Mouse (Mus musculus): ENCODE measurements around the gene Ldb3.

Gene Ldb3

DNA sequence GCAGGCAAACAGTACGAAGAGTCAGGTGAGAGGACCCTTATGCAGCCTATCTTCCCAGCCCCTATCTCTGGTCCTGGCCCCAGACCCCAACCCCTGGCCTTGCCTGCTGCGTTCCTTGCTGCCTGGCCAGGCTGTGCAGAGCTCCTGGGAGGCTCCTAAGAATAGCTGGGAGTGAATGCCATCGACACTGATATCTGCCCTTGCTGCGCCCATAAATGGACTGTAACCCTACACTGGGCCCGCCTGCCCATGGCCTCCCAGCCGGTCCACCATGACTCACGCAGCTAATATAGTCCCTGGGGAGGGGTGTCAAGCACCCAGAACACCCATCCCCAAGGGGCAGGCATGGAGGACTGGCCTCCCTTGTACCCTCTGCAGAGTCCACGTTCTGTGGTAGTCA lies at the start of gene Ldb3:
Gene Ldb3 (minus strand): TSS at position 185 of the 400 bp plus-strand sequence.
- in situ Hi-C loops (cut with MboI, MseI), result no loop called here

DNA sequence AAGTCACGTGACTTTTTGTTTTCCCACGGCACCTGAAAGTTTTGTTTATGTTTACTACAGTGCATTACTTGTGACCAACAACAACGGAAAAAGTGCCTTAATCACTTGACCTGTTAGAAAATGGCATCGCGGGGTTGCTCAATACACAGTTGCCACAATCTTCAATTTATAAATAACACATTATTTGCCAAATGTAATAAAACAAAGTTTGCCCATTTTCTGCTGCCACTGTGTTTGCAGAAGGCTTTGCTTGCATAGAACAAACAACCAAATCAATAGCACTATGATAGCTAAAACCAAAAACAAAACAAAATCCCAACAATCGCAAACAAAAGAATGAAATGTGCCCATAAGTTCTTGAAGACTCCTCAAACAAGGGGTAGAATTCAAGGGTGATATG lies 47.2 kb upstream of the Ldb3 start:
- in situ Hi-C loops (cut with MboI, MseI), result no loop called here

DNA sequence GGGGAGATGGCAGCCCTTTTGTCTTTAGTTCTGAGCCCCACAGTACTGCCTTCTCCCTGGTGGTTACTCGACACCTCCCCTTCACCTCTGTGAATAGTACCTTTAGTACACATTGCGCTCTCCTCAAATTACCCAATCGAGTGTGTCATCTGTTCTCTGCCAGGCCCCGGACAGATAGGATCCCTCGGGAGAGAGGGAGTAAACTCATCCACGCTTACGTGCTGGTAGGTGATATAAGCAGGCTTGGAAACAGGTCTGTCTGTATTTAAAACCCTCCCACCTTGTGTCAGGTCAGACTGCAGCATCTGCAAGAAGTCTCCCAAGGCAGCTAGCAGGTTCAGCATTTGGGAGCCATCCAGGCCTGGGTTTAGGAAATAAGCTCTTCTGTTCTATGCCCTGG lies 46.7 kb upstream of the Ldb3 start:
- in situ Hi-C loops (cut with MboI, MseI), result no loop called here

GRCm38 (mm10) chr14:34632722-34633448 lies 44.4 kb upstream of the Ldb3 start:
- in situ Hi-C loops (cut with MboI, MseI), result no loop called here

DNA sequence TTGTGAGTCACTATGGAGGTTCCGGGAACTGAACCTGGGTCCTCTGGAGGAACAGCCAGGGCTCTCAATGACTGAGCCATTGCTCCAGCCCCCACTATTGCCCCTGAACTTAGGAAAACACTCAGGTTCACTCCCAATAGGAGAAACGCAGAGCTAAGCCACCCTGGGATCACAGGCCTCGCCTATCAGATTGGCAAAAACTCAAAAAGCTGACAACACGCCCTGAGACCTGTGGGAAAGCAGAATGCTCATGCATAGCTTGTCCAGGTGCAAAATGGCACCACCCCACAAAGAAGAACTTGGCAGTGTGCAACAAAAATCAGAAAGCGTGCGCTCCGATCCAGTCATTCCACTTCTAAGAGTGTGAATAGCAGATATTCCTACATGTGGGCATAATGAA lies 38.3 kb upstream of the Ldb3 start:
- in situ Hi-C loops (cut with MboI, MseI), result loop anchor here (5.0 kb wide), 1 partner anchor 35 kb away; no protein-coding TSS in a partner anchor

GRCm38 (mm10) chr14:34623531-34624210 lies 35.2 kb upstream of the Ldb3 start:
- in situ Hi-C loops (cut with MboI, MseI), result no loop called here

GRCm38 (mm10) chr14:34623074-34623473 lies 34.6 kb upstream of the Ldb3 start:
- in situ Hi-C loops (cut with MboI, MseI), result no loop called here

DNA sequence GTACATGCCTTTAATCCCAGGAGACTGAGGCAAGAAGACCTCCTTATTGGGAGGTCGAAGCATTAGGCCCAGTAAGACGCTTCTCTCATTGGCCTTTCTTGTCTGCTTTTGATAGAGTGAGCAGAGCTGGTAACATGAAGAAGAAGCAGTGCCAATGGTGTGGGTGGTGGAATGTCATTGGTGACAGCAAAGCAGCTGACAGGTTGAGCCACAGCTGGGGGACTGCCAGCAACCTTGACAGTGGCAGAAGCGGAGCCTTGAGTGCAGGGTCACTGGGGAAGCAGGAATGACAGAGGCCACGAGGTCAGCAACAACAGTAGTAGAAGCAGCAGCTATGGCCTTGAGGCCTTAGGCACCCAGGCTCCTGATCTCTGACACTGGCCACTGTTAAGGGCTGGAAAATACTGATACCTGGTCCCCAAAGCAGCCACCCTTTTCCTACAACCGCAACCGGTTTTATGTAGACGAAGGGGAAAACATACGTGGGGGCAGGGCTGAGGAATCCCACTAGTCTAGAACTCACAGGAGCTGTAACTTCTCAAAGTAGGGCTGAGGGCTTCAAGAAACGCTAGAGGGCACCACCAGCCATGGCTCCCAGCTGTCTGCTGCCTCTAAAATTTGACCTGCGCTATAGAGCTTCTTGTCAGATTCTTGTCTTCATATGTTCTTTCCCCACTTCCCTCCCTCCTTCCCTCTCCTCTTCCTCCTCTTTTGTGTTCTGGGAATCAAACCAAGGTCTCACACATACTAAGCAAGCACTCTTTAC lies 32.3 kb upstream of the Ldb3 start:
- in situ Hi-C loops (cut with MboI, MseI), result no loop called here

GRCm38 (mm10) chr14:34618808-34619207 lies 30.3 kb upstream of the Ldb3 start:
- in situ Hi-C loops (cut with MboI, MseI), result no loop called here

- in situ Hi-C loops (cut with MboI, MseI), result no loop called here
These were observed 28.3 kb upstream of the Ldb3 start for GRCm38 (mm10) chr14:34616821-34617220.

DNA sequence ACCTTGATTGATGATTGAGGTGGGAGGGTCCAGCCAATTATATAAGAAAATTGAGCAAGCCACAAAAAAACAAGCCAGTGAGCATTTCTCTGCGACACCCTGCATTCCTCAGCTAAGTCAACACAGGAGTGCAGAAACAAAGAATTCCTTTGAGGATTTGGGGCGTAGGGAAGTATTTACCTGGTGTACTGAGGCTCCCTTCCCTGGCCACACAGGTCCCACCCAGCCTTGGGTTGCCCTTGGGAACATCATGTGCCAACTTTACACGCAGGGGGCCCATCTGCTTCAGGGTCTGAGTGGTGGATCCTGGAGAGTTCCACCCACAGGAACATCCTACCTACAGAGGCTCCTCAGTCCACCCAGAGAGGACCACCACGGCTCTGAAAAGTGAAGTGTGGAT lies 27.1 kb upstream of the Ldb3 start:
- in situ Hi-C loops (cut with MboI, MseI), result no loop called here

- in situ Hi-C loops (cut with MboI, MseI), result no loop called here
These were observed 26.6 kb upstream of the Ldb3 start for GRCm38 (mm10) chr14:34615082-34615481.

DNA sequence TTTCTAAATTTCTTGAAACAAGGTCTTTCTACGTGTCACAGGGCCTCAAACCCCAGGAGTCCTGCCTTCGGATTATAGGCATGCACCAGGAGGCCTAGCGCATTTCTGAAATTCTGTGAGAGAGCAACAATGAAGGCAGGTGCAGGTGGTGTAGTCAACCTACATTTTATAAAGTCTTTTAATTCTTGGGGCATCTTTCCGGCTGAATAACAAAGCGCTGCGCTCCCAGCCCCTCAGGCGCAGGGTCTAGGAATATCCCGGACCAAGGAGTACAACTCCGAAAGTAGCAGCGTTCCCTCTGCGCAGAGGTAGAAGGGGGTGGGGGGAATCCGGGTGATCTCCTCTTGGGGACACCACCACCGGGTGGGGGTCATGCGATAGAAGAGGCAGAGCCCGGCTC lies 26.1 kb upstream of the Ldb3 start:
- in situ Hi-C loops (cut with MboI, MseI), result loop anchor here (5.0 kb wide), 1 partner anchor 163 kb away; no protein-coding TSS in a partner anchor

DNA sequence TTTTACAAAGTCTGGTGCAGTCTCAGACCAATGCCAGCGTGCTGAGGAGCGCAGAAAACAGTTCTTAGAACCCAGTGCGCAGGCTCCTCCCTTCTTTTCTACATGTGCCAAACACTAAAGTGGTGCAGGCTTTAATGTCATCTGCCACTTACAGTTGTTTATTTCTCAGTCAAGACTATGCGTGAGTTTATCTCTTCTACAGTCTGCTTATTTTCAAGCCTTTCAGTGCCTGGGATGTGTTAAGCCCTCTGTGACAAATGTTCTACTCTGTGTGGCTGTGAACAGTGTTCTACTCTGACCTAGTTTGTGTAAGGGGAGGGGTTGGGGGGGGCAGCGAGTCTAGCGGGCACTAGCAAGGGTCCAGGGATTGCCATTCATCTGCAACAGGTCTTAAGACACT lies 25.0 kb upstream of the Ldb3 start:
- in situ Hi-C loops (cut with MboI, MseI), result loop anchor here (5.0 kb wide), 1 partner anchor 164 kb away; no protein-coding TSS in a partner anchor

DNA sequence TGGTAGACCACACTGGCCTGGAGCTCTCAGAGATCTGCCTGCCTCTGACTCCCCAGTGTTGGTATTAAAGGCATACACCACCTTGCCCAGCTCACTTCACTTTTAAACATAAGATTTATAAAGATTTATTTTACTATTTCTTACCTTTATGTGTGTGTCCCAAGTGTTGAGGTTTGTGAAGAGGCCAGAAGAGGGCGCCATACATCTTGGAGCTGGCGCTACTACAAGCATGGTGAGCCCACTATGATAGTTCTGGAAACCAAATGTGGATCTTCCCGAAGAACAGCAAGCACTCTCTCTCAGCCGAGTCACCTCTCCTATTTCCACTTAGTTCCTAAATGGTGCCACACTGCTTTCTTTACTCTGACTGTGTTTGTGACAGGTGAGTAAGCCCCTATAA lies 23.7 kb upstream of the Ldb3 start:
- in situ Hi-C loops (cut with MboI, MseI), result loop anchor here (5.0 kb wide), 1 partner anchor 165 kb away; no protein-coding TSS in a partner anchor

- in situ Hi-C loops (cut with MboI, MseI), result loop anchor here (5.0 kb wide), 1 partner anchor 166 kb away; no protein-coding TSS in a partner anchor
These were observed 23.1 kb upstream of the Ldb3 start for GRCm38 (mm10) chr14:34611591-34611990.

DNA sequence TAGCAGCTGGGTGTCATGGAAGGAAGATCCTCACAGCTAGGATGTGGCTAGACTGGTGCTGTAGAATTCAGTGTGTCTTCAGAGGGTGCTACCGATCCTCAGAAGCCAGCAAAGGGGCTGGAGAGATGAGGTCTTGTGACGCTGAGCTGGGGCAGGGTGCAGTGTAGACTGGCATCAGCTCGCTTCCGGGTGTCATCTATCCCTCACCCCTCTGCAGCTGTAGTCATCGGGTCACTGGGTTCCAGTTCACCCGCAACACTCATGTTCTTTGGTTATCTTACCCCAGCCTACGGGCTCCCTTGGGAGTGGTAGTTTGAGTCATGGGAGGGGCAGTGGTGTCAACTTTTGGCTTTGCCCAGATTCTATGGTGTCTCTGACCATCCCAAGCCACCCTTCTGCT lies 13.4 kb upstream of the Ldb3 start:
- in situ Hi-C loops (cut with MboI, MseI), result no loop called here

GRCm38 (mm10) chr14:34599941-34600340 lies 11.5 kb upstream of the Ldb3 start, which contains the start of gene Opn4:
TSS of gene Opn4 (minus strand) at chr14:34600142.
- in situ Hi-C loops (cut with MboI, MseI), result no loop called here

DNA sequence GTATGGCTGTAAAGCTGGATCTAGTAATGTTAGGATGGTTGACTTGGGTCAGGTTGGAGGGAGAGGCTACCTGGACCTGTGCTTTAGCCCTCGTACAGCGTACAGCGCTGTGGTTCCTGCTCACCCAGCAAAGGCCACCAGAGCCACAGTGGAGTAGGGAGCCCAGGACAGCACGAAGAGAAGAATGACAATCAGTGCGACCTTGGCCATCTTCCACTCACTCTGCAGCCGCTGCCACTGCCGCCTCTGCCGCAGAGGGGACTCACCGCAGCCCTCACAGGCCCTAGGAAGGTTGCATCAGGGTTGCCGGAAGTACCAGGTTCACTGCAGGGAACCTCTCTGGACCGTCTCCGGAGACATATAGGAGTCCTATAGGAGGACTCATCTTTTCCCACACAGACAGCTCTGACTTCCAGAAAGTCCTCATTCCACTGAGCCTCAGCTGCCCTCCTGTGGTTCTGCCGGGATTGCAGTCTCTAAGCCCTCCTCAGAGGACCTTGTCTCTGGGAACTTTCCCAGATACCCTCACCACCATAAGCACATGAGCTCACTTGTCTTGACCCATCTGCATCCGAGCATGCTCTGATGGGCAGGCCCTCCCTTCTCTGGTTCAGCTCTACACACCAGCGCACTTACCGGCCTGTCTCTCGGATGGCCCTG lies 7.2 kb upstream of the Ldb3 start:
- in situ Hi-C loops (cut with MboI, MseI), result no loop called here

- in situ Hi-C loops (cut with MboI, MseI), result no loop called here
These were observed 3.5 kb upstream of the Ldb3 start for GRCm38 (mm10) chr14:34591741-34592535.
